Mouse (Mus musculus): ENCODE results near the gene Ccdc162.

Ccdc162 gene

DNA sequence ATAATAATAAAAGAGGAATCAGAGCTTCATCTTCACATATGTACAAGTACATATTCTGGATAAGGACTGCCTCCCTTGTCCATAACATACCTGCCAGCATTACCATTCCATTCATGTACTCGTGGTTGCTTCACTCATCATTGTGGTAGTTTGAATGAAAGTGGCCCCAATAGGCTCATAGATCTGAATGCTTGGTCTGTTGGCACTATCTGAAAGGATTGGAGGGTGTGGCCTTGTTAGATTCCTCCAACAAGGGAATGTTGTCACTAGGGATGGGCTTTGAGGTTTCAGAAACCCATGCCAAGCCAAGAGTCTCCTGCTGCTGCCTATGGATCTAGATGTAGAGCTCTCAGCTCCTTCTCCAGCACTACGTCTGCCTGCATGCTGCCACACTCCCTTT, 180.4 kb downstream of the Ccdc162 start:
- DNase-seq = no peak

GRCm38 (mm10) chr10:41529972-41530371, 186.5 kb downstream of the Ccdc162 start:
- DNase-seq = no peak

DNA sequence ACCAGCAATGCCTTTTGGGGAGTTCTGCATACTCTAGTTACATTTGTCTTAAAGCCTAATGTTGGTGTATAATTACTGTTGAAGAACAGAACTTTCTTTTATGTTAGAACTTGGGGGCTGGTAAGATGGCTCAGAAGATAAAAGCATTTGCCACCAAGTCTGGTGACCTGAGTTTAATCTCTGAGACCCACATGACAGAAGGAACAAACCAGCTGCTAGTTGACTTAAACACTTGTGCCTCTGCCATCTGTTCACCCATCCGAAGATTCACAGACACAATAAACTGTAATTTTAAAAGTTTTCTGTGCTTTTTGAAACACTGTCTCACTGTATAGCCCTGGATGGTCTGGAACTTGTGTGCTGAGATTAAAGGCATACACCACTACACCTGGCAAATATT, 190.7 kb downstream of the Ccdc162 start:
- no peak for DNase-seq

DNA sequence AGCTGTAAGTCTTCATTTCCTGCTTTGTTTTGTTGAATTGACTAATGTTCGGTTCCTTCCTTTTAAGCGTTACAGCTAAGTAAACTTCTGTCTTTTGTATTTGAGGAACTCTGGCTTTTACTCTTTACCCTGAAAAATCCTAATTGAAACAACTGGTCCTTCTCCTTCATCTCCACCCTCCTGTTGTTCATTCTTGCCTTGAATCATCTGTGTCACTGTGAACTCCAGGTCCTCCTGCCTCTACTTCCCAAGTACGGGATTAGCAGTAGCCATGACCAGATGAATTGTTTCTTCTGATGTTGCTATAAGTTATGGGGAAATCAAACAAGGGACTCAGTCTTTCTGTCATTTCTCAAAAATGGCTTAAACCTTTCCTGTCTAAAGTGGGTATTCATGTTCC, 193.0 kb downstream of the Ccdc162 start:
- DNase-seq = no peak

DNA sequence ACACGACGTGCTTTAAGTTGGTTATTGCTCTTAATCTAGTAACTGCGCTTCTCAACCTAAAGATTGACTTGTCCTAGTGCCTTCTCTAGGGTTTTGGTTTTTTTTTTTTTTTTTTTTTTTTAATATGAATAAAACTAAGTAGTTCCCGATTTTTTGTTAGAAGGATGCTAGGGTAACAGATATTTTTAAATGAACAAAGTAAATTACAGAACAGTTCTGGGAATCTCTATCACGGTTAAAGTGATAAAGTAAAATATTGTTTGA, 196.1 kb downstream of the Ccdc162 start:
- no peak for DNase-seq

GRCm38 (mm10) chr10:41519640-41520409, 196.6 kb downstream of the Ccdc162 start:
- peak; percentile 67 for DNase-seq

- DNase-seq = peak; percentile 91
Measured at GRCm38 (mm10) chr10:41518981-41519618, 197.3 kb downstream of the Ccdc162 start, which contains the start of gene Cd164. Cd164 (plus strand) TSS chr10:41519414.

- DNase-seq = peak; percentile 90
Measured at GRCm38 (mm10) chr10:41518508-41518980, 197.9 kb downstream of the Ccdc162 start.

DNA sequence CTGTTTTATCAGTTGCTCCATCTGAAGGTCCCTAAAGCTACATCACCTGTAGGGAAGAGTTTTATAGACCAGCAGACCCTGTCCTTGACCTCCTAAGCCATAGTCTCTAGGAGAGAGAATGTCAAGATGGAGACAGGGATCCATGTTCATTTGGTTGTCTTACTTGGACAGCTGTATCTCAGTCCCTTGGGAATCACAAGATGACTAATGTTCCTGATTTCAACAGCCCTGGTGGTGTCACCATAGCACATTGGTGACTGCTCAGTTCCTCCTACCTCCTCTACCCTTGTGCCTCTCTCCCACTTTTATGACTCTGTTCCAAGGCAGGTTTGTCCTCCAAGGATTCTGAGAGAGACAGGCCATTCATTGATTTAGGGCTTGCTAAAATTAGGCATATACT, 201.5 kb downstream of the Ccdc162 start:
- peak; percentile 28 for DNase-seq

DNA sequence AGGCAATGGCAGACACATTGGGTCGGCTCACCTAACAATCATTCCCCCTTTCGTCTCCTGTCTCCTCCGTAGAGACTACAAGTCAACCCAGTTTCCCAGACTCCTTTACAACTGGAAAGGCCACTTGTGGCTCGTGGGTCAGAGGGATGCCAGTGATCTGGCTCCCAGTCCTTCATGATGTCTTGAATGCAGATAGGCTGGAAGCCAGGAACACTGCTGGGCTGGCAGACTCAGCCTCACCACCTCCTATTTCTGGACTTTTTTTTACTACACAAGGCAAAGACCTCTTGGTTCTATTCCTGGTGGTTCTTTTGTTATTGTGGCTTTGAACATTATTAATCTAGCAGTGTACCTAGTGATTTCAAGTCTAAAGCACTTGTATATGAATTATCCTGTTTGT, 202.1 kb downstream of the Ccdc162 start:
- no peak for DNase-seq

- peak; percentile 56 for DNase-seq
Measured at GRCm38 (mm10) chr10:41509160-41509559, 207.3 kb downstream of the Ccdc162 start.

GRCm38 (mm10) chr10:41505446-41505845, 211.0 kb downstream of the Ccdc162 start:
- DNase-seq = peak; percentile 91

GRCm38 (mm10) chr10:41504996-41505395, 211.4 kb downstream of the Ccdc162 start:
- DNase-seq = no peak

- peak; percentile 62 for DNase-seq
Measured at GRCm38 (mm10) chr10:41500941-41501340, 215.5 kb downstream of the Ccdc162 start.

DNA sequence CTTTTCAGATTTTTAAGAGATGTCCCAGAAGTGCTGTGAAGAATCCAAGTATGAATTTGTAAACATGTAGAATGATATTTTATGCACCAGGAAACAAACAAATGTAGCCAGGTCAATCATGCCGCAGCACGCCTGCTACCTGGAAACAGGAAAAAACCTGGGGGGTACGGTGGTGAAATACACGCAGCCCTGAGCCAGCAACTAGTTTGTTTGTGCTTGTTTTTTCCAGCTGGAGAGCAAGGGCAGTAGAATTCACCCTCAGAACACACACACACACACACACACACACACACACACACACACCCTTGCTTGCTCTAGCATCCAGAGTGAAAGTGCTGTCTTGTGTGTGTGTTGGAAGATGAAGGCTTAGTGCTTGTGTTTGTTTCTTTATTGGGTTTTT, 225.3 kb downstream of the Ccdc162 start:
- no peak for DNase-seq

- DNase-seq = no peak
Measured at GRCm38 (mm10) chr10:41490518-41490873, 225.9 kb downstream of the Ccdc162 start.

- peak; percentile 98 for DNase-seq
Measured at GRCm38 (mm10) chr10:41489708-41490517, 226.5 kb downstream of the Ccdc162 start, which contains the start of the genes Smpd2 and Ppil6. Smpd2 (minus strand) TSS chr10:41490369. Ppil6 (plus strand) TSS chr10:41490439.

- no peak for DNase-seq
Measured at GRCm38 (mm10) chr10:41489294-41489693, 227.1 kb downstream of the Ccdc162 start.

DNA sequence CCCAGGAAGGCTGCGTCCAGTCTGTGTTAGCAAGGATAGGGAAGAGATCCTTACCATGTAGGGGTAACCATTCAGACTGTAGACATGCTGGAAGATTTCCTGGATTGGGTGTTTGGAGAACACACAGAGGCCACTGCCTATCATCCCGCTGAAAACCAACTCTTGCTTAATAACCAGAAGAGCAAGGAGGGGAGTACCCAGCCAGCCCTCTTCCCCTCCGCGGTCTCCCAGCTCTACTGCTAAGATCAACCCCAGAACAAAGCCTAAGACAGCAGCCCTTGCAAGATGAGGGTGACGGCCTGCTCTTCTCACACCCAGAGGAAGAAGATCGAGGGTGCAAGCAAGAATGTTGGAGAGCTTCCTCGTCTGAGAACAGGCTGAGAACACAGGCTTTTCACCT, 227.6 kb downstream of the Ccdc162 start:
- DNase-seq = no peak

Data from lung, postnatal 36 days (tissue).